Mouse (Mus musculus): Measurements from ENCODE around the gene Acvr2a. TPM values are rescaled to one million over a fixed set of nuclear protein-coding genes. Genes with fewer than 3 reads are reported as not detected.

Gene Acvr2a
- polyA plus RNA-seq (2014; fragmentation: Nextera tagmentation; extraction: Ambion mirVana) = 14.9 and 16.4 TPM in 2 replicates

- Histone ChIP-seq H3K27me3 (ENCODE audit: control insufficient read depth, insufficient read depth, low read length) (no peaks in the 10 kb centered on the region), H3K4me2 (ENCODE audit: low read length) (peak within 1 kb of the TSS; percentile 70), H3K36me3 (ENCODE audit: control insufficient read depth, insufficient read depth, low read length) (no peaks in the 10 kb centered on the region), H3K4me1 (ENCODE audit: control insufficient read depth in 2 of 2, insufficient read depth in 2 of 2, low read length in 2 of 2) (peaks cover 2 to 9% of the 10 kb centered on the region in 2 experiments; a peak in 3 of 4 replicates), H3K9ac (ENCODE audit: low read length) (peak within 1 kb of the TSS; percentile 95), H3K9me3 (ENCODE audit: control insufficient read depth, low read length) (no peaks in the 10 kb centered on the region), H3K4me3 (ENCODE audit: control insufficient read depth in 1 of 2, insufficient read depth in 1 of 2, low read depth in 1 of 2, low read length in 2 of 2) (peak within 1 kb of the TSS; percentile 86 to 100), H3K27ac (replicated peaks in 1 of 2; ENCODE audit: control insufficient read depth in 1 of 2, insufficient read depth in 1 of 2, low read depth in 2 of 2, low read length in 2 of 2) (peak within 1 kb of the TSS; percentile 97 to 99)
- ATAC-seq (ENCODE audit: insufficient number of reproducible peaks, insufficient read depth, low FRiP score, low read depth) = peak; percentile 88
- WGBS = under 1% methylated on average over 96 of the region's 105 CpGs
These were observed at the start of gene Acvr2a for GRCm38 (mm10) chr2:48813371-48814222. Acvr2a (plus strand) TSS chr2:48814109.

GRCm38 (mm10) chr2:48766513-48766912 is 47.4 kb upstream of the Acvr2a start:
- Histone ChIP-seq H3K9me3 (ENCODE audit: control insufficient read depth, low read length) (no peaks in the 10 kb centered on the region), H3K9ac (ENCODE audit: low read length) (no peak overlapping the region), H3K4me1 (ENCODE audit: control insufficient read depth in 2 of 2, insufficient read depth in 2 of 2, low read length in 2 of 2) (no peaks in the 10 kb centered on the region), H3K4me2 (ENCODE audit: low read length) (no peak overlapping the region), H3K4me3 (ENCODE audit: control insufficient read depth in 1 of 2, insufficient read depth in 1 of 2, low read depth in 1 of 2, low read length in 2 of 2) (no peak overlapping the region), H3K27me3 (ENCODE audit: control insufficient read depth, insufficient read depth, low read length) (no peaks in the 10 kb centered on the region), H3K36me3 (ENCODE audit: control insufficient read depth, insufficient read depth, low read length) (no peaks in the 10 kb centered on the region), H3K27ac (replicated peaks in 1 of 2; ENCODE audit: control insufficient read depth in 1 of 2, insufficient read depth in 1 of 2, low read depth in 2 of 2, low read length in 2 of 2) (no peak overlapping the region)
- no peak for ATAC-seq (ENCODE audit: insufficient number of reproducible peaks, insufficient read depth, low FRiP score, low read depth)
- WGBS = 91% methylated on average over 5 of the region's 5 CpGs

GRCm38 (mm10) chr2:48767778-48768177 is 46.1 kb upstream of the Acvr2a start:
- Histone ChIP-seq H3K9ac (ENCODE audit: low read length) (no peak overlapping the region), H3K27me3 (ENCODE audit: control insufficient read depth, insufficient read depth, low read length) (no peaks in the 10 kb centered on the region), H3K27ac (replicated peaks in 1 of 2; ENCODE audit: control insufficient read depth in 1 of 2, insufficient read depth in 1 of 2, low read depth in 2 of 2, low read length in 2 of 2) (no peak overlapping the region), H3K9me3 (ENCODE audit: control insufficient read depth, low read length) (no peaks in the 10 kb centered on the region), H3K4me2 (ENCODE audit: low read length) (no peak overlapping the region), H3K4me3 (ENCODE audit: control insufficient read depth in 1 of 2, insufficient read depth in 1 of 2, low read depth in 1 of 2, low read length in 2 of 2) (no peak overlapping the region), H3K36me3 (ENCODE audit: control insufficient read depth, insufficient read depth, low read length) (no peaks in the 10 kb centered on the region), H3K4me1 (ENCODE audit: control insufficient read depth in 2 of 2, insufficient read depth in 2 of 2, low read length in 2 of 2) (no peaks in the 10 kb centered on the region)
- no peak for ATAC-seq (ENCODE audit: insufficient number of reproducible peaks, insufficient read depth, low FRiP score, low read depth)
- WGBS = 77% methylated on average over 2 of the region's 2 CpGs

GRCm38 (mm10) chr2:48768219-48768618 is 45.7 kb upstream of the Acvr2a start:
- ATAC-seq (ENCODE audit: insufficient number of reproducible peaks, insufficient read depth, low FRiP score, low read depth) = no peak
- Histone ChIP-seq H3K4me3 (ENCODE audit: control insufficient read depth in 1 of 2, insufficient read depth in 1 of 2, low read depth in 1 of 2, low read length in 2 of 2) (no peak overlapping the region), H3K27me3 (ENCODE audit: control insufficient read depth, insufficient read depth, low read length) (no peaks in the 10 kb centered on the region)

GRCm38 (mm10) chr2:48770100-48770499 is 43.8 kb upstream of the Acvr2a start:
- Histone ChIP-seq H3K27me3 (ENCODE audit: control insufficient read depth, insufficient read depth, low read length) (no peaks in the 10 kb centered on the region), H3K9me3 (ENCODE audit: control insufficient read depth, low read length) (no peaks in the 10 kb centered on the region), H3K27ac (replicated peaks in 1 of 2; ENCODE audit: control insufficient read depth in 1 of 2, insufficient read depth in 1 of 2, low read depth in 2 of 2, low read length in 2 of 2) (no peak overlapping the region), H3K4me1 (ENCODE audit: control insufficient read depth in 2 of 2, insufficient read depth in 2 of 2, low read length in 2 of 2) (no peaks in the 10 kb centered on the region), H3K4me2 (ENCODE audit: low read length) (no peak overlapping the region), H3K9ac (ENCODE audit: low read length) (no peak overlapping the region), H3K36me3 (ENCODE audit: control insufficient read depth, insufficient read depth, low read length) (no peaks in the 10 kb centered on the region), H3K4me3 (ENCODE audit: control insufficient read depth in 1 of 2, insufficient read depth in 1 of 2, low read depth in 1 of 2, low read length in 2 of 2) (no peak overlapping the region)
- ATAC-seq (ENCODE audit: insufficient number of reproducible peaks, insufficient read depth, low FRiP score, low read depth) = no peak
- 68% methylated on average over 7 of the region's 7 CpGs for WGBS

More at GRCm38 (mm10) chr2:48768219-48768618, 45.7 kb upstream of the Acvr2a start:
- H3K4me2 ChIP-seq (ENCODE audit: low read length) = no peak overlapping the region
- no peaks in the 10 kb centered on the region for H3K4me1 ChIP-seq (ENCODE audit: control insufficient read depth in 2 of 2, insufficient read depth in 2 of 2, low read length in 2 of 2)
- no peak overlapping the region for H3K27ac ChIP-seq (replicated peaks in 1 of 2; ENCODE audit: control insufficient read depth in 1 of 2, insufficient read depth in 1 of 2, low read depth in 2 of 2, low read length in 2 of 2)
- no peak overlapping the region for H3K9ac ChIP-seq (ENCODE audit: low read length)
- no peaks in the 10 kb centered on the region for H3K36me3 ChIP-seq (ENCODE audit: control insufficient read depth, insufficient read depth, low read length)
- H3K9me3 ChIP-seq (ENCODE audit: control insufficient read depth, low read length) = no peaks in the 10 kb centered on the region
- 91% methylated on average over 2 of the region's 2 CpGs for WGBS

- no peak overlapping the region for H3K9ac ChIP-seq (ENCODE audit: low read length)
- no peak for ATAC-seq (ENCODE audit: insufficient number of reproducible peaks, insufficient read depth, low FRiP score, low read depth)
- no peaks in the 10 kb centered on the region for H3K36me3 ChIP-seq (ENCODE audit: control insufficient read depth, insufficient read depth, low read length)
- no peak overlapping the region for H3K4me3 ChIP-seq (ENCODE audit: control insufficient read depth in 1 of 2, insufficient read depth in 1 of 2, low read depth in 1 of 2, low read length in 2 of 2)
- WGBS = 79% methylated on average over 3 of the region's 3 CpGs
- no peaks in the 10 kb centered on the region for H3K9me3 ChIP-seq (ENCODE audit: control insufficient read depth, low read length)
- H3K4me1 ChIP-seq (ENCODE audit: control insufficient read depth in 2 of 2, insufficient read depth in 2 of 2, low read length in 2 of 2) = no peaks in the 10 kb centered on the region
- no peak overlapping the region for H3K27ac ChIP-seq (replicated peaks in 1 of 2; ENCODE audit: control insufficient read depth in 1 of 2, insufficient read depth in 1 of 2, low read depth in 2 of 2, low read length in 2 of 2)
- no peak overlapping the region for H3K4me2 ChIP-seq (ENCODE audit: low read length)
- H3K27me3 ChIP-seq (ENCODE audit: control insufficient read depth, insufficient read depth, low read length) = no peaks in the 10 kb centered on the region
These were observed 43.3 kb upstream of the Acvr2a start for GRCm38 (mm10) chr2:48770634-48771033.

GRCm38 (mm10) chr2:48775281-48775680 is 38.6 kb upstream of the Acvr2a start:
- H3K36me3 ChIP-seq (ENCODE audit: control insufficient read depth, insufficient read depth, low read length) = no peaks in the 10 kb centered on the region
- ATAC-seq (ENCODE audit: insufficient number of reproducible peaks, insufficient read depth, low FRiP score, low read depth) = no peak
- no peak overlapping the region for H3K4me2 ChIP-seq (ENCODE audit: low read length)
- no peak overlapping the region for H3K9ac ChIP-seq (ENCODE audit: low read length)
- H3K27ac ChIP-seq (replicated peaks in 1 of 2; ENCODE audit: control insufficient read depth in 1 of 2, insufficient read depth in 1 of 2, low read depth in 2 of 2, low read length in 2 of 2) = no peak overlapping the region
- no peak overlapping the region for H3K4me3 ChIP-seq (ENCODE audit: control insufficient read depth in 1 of 2, insufficient read depth in 1 of 2, low read depth in 1 of 2, low read length in 2 of 2)
- no peaks in the 10 kb centered on the region for H3K9me3 ChIP-seq (ENCODE audit: control insufficient read depth, low read length)
- 90% methylated on average over 3 of the region's 3 CpGs for WGBS
- no peaks in the 10 kb centered on the region for H3K27me3 ChIP-seq (ENCODE audit: control insufficient read depth, insufficient read depth, low read length)
- no peaks in the 10 kb centered on the region for H3K4me1 ChIP-seq (ENCODE audit: control insufficient read depth in 2 of 2, insufficient read depth in 2 of 2, low read length in 2 of 2)
